Mouse (Mus musculus) heart, embryonic 10.5 days (tissue): Measurements from ENCODE around the gene 1700003E16Rik. TPM values are rescaled to one million over a fixed set of nuclear protein-coding genes. Genes with fewer than 3 reads are reported as not detected.

Source experiments
- DNase-seq: peaks from one replicate; pipeline ENCODE4 v3.0.0-alpha.2; 2017; ENCODE audit warnings: low spot score
- H3K27ac ChIP-seq: fragments of 300-500 bp; sonication (generic); 2 replicates; pipeline ENCODE4 v1.5.1; 2016; ENCODE audit warnings: mild to moderate bottlenecking
- H3K27me3 ChIP-seq: fragments of 300-500 bp; sonication (generic); 2 replicates; pipeline ENCODE4 v1.6.1; 2016; ENCODE audit warnings: mild to moderate bottlenecking; ENCODE audit not compliant: poor library complexity, insufficient read depth, severe bottlenecking
- H3K36me3 ChIP-seq: fragments of 300-500 bp; sonication (generic); 2 replicates; pipeline ENCODE4 v1.6.1; 2016; ENCODE audit warnings: mild to moderate bottlenecking, moderate library complexity
- H3K4me1 ChIP-seq: fragments of 300-500 bp; sonication (generic); 2 replicates; pipeline ENCODE4 v1.6.1; 2016; ENCODE audit warnings: mild to moderate bottlenecking
- H3K4me3 ChIP-seq: fragments of 300-500 bp; sonication (generic); 2 replicates; pipeline ENCODE4 v1.5.1; 2016; ENCODE audit warnings: mild to moderate bottlenecking, moderate library complexity
- H3K9me3 ChIP-seq: fragments of 300-500 bp; sonication (generic); 2 replicates; pipeline ENCODE4 v1.6.1; 2016; ENCODE audit warnings: mild to moderate bottlenecking, moderate library complexity
- WGBS: fragments of 180-500 bp; shearing (Covaris S2); methylation state at CpG from one replicate; pipeline ENCODE4 v1.1.7; 2016; 5-methylcytosine and 5-hydroxymethylcytosine counted together
- polyA plus RNA-seq: library from polyadenylated mRNA; unstranded; fragments of >200 nt; fragmentation: Nextera tagmentation; extraction: Ambion mirVana; gene quantifications from 2 replicates; pipeline ENCODE4 v1.2.1, GENCODE M21; 2016

1700003E16Rik gene
- polyA plus RNA-seq, 1 experiment from 2014 or later = 0.50 TPM

DNA sequence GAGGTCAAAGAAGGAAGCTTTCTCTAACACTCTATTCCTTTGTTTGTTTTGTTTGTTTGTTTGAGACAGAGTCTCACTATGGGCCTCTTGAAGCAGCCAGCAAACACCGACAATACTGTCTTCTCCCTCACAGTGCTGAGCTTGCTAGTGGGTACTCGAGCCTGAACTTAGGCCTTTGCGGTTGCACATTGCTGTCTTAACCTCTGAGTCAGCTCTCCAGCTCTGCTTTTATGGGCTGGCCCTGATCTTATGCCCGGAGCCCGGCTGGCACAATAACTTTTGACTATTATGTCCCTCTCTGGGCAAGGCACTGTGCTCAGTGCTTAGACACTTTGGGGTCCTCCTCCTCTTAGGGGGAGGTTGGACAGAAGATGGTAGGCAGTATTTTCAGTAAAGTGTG lies 13.7 kb downstream of the 1700003E16Rik start:
- no peak for DNase-seq
- 84% methylated on average over 5 of the region's 5 CpGs for WGBS
- Histone ChIP-seq H3K9me3 (no peaks in the 10 kb centered on the region), H3K4me1 (peaks cover 37% of the 10 kb centered on the region), H3K4me3 (no peak overlapping the region), H3K36me3 (no peaks in the 10 kb centered on the region), H3K27ac (no peak overlapping the region), H3K27me3 (no peaks in the 10 kb centered on the region)

DNA sequence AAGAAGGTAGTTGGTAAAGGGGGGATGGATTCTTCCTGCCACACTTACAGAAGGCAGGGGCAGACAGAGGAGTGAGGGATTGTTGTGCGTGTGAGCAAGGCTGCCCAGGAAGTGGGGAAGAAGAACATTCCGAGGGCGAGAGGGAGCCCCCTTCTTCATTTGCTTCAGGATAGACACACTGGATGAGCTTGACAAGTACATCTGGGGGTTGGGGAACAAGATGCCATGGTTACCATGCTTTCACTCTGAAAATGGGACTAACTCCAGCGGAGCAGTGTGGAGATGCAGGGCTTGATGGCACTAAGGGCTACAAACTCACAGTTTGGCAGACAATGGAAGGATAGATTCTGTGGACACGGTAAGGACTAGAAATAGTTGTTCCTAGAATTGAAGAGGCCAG lies 14.9 kb downstream of the 1700003E16Rik start:
- 81% methylated on average over 5 of the region's 5 CpGs for WGBS
- Histone ChIP-seq H3K27me3 (no peaks in the 10 kb centered on the region), H3K9me3 (no peaks in the 10 kb centered on the region), H3K4me1 (peaks cover 37% of the 10 kb centered on the region), H3K36me3 (peaks cover under 1% of the 10 kb centered on the region; the same call in 1 of the 2 replicates), H3K4me3 (no peak overlapping the region), H3K27ac (no peak overlapping the region)
- no peak for DNase-seq

DNA sequence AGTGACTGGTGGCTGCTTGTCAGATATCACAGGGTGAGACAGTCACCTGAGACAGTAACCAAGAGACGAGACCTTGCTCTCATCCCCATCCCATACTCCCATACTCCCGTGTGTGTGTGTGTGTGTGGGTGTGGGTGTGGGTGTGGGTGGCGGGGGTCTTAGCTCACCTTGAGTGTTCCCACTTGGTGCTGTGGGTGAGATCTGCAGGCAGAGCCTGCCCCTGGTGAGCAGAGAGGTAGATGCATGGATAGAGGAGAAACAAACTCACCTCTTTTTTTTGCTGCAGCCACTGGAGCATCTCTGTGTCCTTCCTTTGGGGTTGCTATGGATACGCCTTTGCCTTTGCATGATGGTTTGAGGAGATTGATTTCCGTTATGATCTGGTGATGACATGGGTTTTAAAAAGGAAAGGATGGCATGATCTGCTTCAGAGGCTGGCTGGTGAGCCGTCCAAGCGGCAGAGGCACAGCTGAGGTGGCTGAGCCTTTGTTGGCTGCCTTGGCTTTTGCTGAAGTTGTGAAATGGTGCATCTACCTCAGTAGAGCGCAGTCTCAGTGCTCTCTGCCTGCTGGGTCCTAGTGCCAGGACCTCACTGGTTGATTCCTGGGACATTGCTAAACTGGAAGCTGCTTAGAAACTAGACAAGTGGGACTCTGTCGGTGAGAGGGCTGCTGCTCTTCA lies 16.2 kb downstream of the 1700003E16Rik start:
- WGBS = 66% methylated on average over 9 of the region's 9 CpGs
- peaks cover 8% of the 10 kb centered on the region for H3K36me3 ChIP-seq

DNA sequence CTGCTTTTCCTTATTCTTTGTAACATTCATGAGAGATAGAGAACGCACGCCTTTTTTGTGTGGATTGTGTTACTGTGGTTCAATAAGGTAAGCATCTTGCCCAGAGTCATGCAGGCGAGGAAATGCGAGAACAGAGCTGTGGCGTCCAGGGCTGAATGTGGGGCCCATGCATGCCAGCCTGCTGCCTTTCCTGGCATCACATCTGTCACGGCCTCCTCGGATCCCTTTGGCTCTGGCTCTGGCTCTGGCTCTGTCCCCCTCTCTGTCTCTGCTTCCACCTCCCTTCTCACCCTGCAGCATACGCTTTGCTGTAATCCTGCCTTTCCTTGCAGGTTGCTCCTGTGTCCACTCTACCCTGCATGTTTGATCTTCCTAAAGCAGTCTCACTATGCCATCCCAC lies 19.8 kb downstream of the 1700003E16Rik start:
- 90% methylated on average over 8 of the region's 8 CpGs for WGBS

More for the DNA sequence above, 16.2 kb downstream of the 1700003E16Rik start:
- Histone ChIP-seq H3K4me3 (no peak overlapping the region), H3K9me3 (no peaks in the 10 kb centered on the region), H3K27me3 (no peaks in the 10 kb centered on the region), H3K27ac (no peak overlapping the region), H3K4me1 (peaks cover 26% of the 10 kb centered on the region)
- DNase-seq = no peak

DNA sequence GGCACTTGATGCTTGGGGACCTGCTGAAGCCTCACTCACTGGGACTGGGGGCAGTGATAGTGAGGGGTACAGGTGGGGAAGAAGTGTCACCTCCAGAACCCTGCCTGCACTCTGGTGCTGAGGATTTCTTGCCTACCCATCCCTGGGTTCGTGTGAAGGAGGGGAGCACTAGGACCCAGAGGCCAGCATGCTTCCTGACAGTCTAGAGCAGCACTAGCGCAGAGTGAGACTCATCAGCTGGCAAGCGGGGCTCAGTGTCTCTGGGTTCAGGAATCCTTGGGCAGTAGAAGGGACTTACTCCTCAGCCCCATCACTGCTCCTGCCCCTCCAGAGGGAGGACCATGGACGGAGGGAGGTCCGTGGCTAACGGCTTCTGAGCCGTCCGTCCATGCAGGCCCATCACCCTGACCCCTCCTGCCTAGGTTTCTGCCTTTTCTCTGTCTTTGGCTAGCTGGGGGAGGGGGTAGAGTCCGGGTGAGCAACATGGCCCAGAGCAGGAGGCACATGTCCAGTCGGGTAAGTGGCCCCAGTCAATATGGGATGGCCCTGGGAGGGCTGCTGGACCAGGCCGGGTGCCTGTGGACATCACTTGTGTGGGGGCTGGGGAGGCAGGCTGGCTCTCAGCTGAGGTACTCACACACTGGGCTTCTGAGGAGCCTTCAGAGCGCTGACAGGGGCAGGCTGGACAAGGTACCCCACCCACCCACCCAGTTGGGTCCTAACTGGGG lies 23.4 kb downstream of the 1700003E16Rik start:
- 18% methylated on average over 12 of the region's 12 CpGs for WGBS
- peak overlapping the region; percentile 51 for H3K4me3 ChIP-seq
- DNase-seq = no peak
- peaks cover 32% of the 10 kb centered on the region for H3K36me3 ChIP-seq
- no peaks in the 10 kb centered on the region for H3K9me3 ChIP-seq
- H3K27me3 ChIP-seq = no peaks in the 10 kb centered on the region
- H3K27ac ChIP-seq = peak overlapping the region; percentile 47; the same call in 1 of the 2 replicates
- H3K4me1 ChIP-seq = peaks cover 19% of the 10 kb centered on the region

More for the DNA sequence above, 19.8 kb downstream of the 1700003E16Rik start:
- Histone ChIP-seq H3K4me1 (peaks cover 37% of the 10 kb centered on the region), H3K27ac (no peak overlapping the region), H3K9me3 (no peaks in the 10 kb centered on the region), H3K4me3 (no peak overlapping the region), H3K27me3 (no peaks in the 10 kb centered on the region), H3K36me3 (peaks cover 9% of the 10 kb centered on the region)
- no peak for DNase-seq

DNA sequence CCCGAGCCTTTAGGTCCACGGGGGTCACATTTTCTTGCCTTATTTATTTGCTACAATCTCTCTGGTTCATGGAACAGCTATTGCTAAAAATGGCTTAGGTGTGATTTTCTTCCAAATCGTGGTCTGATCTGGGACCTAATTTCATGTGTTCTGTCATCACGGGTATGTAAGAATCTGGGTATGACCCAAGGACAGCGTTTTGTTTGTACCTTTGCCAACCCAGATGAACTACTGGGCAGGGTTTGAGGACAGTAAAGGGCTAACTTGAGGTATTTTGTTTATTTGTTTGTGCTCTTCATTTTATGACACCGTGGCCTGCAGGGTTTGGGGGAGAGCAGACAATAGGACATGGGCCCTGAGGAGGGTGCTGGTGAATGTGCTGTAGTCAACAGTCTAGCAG lies 24.4 kb downstream of the 1700003E16Rik start:
- H3K9me3 ChIP-seq = no peaks in the 10 kb centered on the region
- H3K4me3 ChIP-seq = no peak overlapping the region
- DNase-seq = no peak
- H3K4me1 ChIP-seq = peaks cover 24% of the 10 kb centered on the region
- peaks cover 39% of the 10 kb centered on the region for H3K36me3 ChIP-seq
- H3K27me3 ChIP-seq = no peaks in the 10 kb centered on the region
- H3K27ac ChIP-seq = no peak overlapping the region
- 80% methylated on average over 6 of the region's 6 CpGs for WGBS

DNA sequence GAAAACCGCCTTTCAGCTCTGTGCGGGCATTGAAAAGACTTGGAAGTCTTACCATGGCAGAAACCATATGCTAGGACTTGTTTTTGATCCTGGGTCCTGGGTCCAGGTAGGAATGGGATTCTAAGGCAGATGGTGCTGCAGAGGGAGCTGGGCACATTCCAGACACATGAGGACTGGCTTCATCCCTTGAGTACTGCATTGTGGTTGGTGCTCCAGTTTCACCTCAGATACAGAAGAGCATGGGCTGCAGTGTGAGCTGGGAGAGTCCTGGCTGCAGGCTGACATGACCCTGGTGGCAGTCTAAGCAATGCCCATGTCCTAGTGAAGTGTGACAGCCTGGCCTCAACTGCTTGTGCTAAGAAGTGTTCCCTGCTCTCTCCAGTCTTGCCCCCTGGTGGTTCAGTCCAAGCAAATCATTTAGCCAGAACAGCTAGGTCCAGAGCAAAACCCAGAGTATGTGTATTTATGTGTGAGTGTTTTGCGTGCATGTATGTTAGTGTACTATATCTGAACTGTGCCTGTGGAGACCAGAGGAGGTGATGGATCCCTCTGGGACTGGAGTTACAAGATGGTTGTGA lies 28.7 kb downstream of the 1700003E16Rik start:
- Histone ChIP-seq H3K9me3 (no peaks in the 10 kb centered on the region), H3K4me3 (no peak overlapping the region), H3K27me3 (no peaks in the 10 kb centered on the region), H3K4me1 (peaks cover 30% of the 10 kb centered on the region), H3K27ac (no peak overlapping the region), H3K36me3 (peaks cover 49% of the 10 kb centered on the region)
- no peak for DNase-seq
- 91% methylated on average over 3 of the region's 3 CpGs for WGBS

DNA sequence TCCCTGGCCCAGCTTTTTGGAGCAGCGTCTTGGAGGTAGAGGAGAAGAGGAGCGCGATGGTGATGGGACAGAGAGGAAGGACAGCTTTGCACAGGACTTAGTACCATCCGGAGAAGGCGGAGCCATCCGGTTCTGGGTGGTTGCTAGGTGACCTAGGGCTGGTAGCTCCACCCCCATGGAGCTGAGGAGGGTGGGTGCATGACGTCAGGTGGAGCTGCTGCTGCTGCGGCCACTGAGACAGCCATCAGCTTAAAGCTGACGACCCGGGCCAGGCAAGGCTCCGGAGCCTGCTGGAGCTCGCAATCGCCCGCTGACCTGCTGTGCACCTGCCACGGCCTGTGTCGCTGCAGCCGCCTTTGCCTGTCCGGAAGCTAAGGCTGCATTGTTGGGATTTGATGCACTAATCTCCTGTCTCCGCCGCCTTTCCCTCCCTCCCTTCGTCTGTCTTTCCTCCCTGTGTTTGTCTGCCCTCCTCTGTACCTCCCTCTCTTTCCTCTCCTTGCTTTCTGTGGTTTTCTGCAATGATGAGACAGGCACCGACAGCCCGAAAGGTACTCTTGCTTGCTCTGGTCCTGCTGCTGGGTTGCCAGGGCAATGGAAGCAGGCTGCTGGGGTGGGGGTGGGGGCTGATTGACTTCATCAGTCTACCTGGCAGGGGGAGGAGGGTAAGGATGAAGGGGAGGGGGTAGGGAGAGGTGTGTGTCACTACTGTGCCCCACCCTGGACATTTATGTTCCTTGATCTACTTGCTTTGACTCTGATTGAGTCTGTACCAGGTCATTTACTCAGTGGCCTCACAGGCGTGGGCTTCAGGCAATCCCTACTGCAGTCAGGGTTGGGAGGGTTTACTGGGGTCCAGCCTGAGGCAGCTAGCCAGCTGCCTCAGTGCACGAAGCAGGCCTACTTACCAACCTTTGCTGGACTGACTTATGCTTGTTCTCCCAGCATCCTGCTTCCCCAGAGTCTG lies 30.0 kb downstream of the 1700003E16Rik start:
- Histone ChIP-seq H3K27ac (peak overlapping the region; percentile 19; the same call in 1 of the 2 replicates), H3K4me3 (peak overlapping the region; percentile 42), H3K9me3 (no peaks in the 10 kb centered on the region), H3K36me3 (peaks cover 61% of the 10 kb centered on the region), H3K27me3 (no peaks in the 10 kb centered on the region), H3K4me1 (peaks cover 25% of the 10 kb centered on the region)
- WGBS = 11% methylated on average over 25 of the region's 25 CpGs
- DNase-seq = no peak

DNA sequence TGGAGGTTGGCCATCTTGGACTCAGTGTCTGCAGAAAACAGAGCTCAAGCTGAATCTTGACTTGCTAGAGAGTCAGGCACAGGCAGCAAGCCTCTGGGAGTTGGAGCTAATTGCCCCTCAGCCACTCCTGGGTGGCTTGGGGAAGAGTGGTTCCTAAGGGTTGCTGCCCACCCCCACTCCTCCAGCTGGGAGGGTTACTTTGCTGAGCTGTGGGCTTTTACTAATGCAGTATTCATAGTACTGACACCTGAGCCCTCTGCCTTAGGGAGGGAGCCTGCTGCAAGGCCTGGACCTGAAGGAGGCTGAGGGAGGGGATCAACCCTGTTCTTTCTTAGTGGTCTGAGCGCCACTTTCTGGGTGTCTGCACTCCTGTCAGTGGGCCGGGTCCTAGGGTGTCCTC lies 30.7 kb downstream of the 1700003E16Rik start:
- Histone ChIP-seq H3K27me3 (no peaks in the 10 kb centered on the region), H3K4me1 (peaks cover 25% of the 10 kb centered on the region), H3K36me3 (peaks cover 69% of the 10 kb centered on the region), H3K27ac (0 out of 2 replicates have a peak overlapping the region, but pooled peaks have one; percentile 37), H3K9me3 (no peaks in the 10 kb centered on the region), H3K4me3 (no peak overlapping the region)
- 78% methylated on average over 2 of the region's 2 CpGs for WGBS
- no peak for DNase-seq

DNA sequence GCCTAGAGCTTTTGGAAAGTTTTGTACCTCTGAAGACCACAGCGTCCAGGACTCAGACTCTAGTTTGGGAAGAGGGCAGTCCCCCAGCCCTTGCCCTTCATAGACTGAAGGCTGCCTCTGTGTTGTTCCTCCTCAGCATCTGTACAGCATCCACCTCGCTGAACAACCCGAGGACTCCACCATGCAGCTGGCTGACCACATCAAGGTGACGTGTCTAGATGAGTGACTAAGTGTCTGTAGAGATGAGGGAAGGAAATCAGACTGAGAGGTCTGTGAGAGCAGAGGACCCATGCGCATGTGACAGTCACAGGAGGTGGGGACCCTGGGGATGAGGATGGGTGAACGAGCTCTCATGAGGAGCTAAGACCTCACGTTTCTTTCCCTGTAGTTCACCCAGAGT lies 37.4 kb downstream of the 1700003E16Rik start:
- WGBS = 87% methylated on average over 7 of the region's 7 CpGs
- H3K27me3 ChIP-seq = no peaks in the 10 kb centered on the region
- no peak overlapping the region for H3K27ac ChIP-seq
- DNase-seq = no peak
- no peak overlapping the region for H3K4me3 ChIP-seq
- peaks cover 99% of the 10 kb centered on the region for H3K36me3 ChIP-seq
- H3K4me1 ChIP-seq = peaks cover 21% of the 10 kb centered on the region
- H3K9me3 ChIP-seq = no peaks in the 10 kb centered on the region

DNA sequence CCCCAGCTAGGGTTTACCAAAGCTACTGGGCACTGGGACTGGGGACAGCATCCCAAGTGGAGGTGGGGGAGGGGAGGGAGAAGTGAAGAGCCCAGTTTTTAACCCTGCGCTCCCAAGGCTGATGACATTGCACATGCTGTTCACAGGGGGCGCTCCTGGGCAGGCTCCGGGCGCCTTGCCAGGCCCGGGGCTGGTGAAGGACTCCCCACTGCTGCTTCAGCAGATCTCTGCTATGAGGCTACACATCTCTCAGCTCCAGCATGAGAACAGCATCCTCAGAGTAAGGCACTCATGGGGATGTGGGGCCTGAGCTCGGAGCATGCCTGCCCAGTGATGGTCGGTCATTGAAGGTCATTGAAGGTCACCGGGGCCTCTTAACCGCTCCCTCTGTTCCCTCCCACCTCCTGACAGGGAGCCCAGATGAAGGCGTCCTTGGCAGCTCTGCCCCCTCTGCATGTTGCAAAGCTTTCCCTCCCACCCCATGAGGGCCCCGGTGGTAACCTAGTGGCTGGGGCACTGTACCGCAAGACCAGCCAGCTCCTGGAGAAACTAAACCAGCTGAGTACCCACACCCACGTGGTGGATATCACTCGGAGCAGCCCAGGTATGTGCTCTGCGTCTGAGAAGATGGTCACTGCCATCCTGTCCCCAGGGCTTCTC lies 41.3 kb downstream of the 1700003E16Rik start:
- WGBS = 39% methylated on average over 15 of the region's 15 CpGs
- H3K36me3 ChIP-seq = peaks cover 91% of the 10 kb centered on the region
- H3K4me3 ChIP-seq = no peak overlapping the region
- H3K27me3 ChIP-seq = no peaks in the 10 kb centered on the region
- H3K4me1 ChIP-seq = peaks cover 21% of the 10 kb centered on the region
- DNase-seq = no peak
- H3K27ac ChIP-seq = peak overlapping the region; percentile 63
- no peaks in the 10 kb centered on the region for H3K9me3 ChIP-seq

DNA sequence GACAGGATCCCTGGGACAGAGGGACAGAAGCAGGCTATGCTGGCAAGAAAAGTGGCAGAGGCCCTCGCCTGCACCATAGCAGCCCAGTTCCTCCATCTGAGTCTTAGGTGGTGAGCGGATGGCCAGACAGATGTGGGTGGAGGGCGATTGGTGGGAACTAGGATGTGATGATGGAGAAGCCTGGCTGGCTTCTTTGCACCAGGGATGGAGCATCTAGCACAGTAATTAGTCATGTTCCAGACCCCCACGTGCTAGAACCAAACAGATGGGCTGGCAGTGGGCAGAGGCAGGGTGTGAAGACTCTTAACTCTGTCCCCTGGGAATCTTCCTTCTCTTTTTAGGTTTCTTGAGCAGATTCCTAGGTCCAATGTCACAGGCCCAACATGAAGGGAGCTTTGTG lies 47.1 kb downstream of the 1700003E16Rik start:
- no peak for DNase-seq
- Histone ChIP-seq H3K4me1 (peaks cover 7% of the 10 kb centered on the region; the same call in 1 of the 2 replicates), H3K27me3 (no peaks in the 10 kb centered on the region), H3K4me3 (no peak overlapping the region), H3K9me3 (no peaks in the 10 kb centered on the region), H3K36me3 (peaks cover 32% of the 10 kb centered on the region), H3K27ac (no peak overlapping the region)
- WGBS = 82% methylated on average over 4 of the region's 4 CpGs
